Mouse (Mus musculus) limb, embryonic 11.5 days (tissue): ENCODE data around the gene Zscan4-ps3. TPM values are rescaled to one million over a fixed set of nuclear protein-coding genes. Genes with fewer than 3 reads are reported as not detected.
A peak's percentile ranks its signal among the peaks of the same experiment; 100 is the strongest.
"Not testable (repeated sequence)": the region's sequence is repeated elsewhere in the genome, so short reads cannot be mapped to it uniquely, and the experiment has no call there.

Experiments
- ATAC-seq: fragments of 200-750 bp; cut with Nextera tagmentation; 2 replicates; pipeline ENCODE4 v1.8.0; 2017; ENCODE audit warnings: low read depth; ENCODE audit not compliant: insufficient number of reproducible peaks, low FRiP score, low TSS enrichment
- DNase-seq: peaks from one replicate; pipeline ENCODE4 v3.0.0-alpha.2; 2015; ENCODE audit warnings: low spot score
- H3K27ac ChIP-seq: fragments of 300-500 bp; sonication (generic); replicated peaks from 2 replicates; pipeline ENCODE4 v1.5.1; 2014; ENCODE audit warnings: low read depth, mild to moderate bottlenecking, low read length
- H3K27me3 ChIP-seq: fragments of 300-500 bp; sonication (generic); 2 replicates; pipeline ENCODE4 v1.6.1; 2014; ENCODE audit warnings: mild to moderate bottlenecking, low read length, mixed read lengths; ENCODE audit not compliant: control insufficient read depth, insufficient read depth
- H3K36me3 ChIP-seq: fragments of 300-500 bp; sonication (generic); 2 replicates; pipeline ENCODE4 v1.6.1; 2014; ENCODE audit warnings: mild to moderate bottlenecking, low read length, moderate library complexity, mixed read lengths; ENCODE audit not compliant: control insufficient read depth, insufficient read depth
- H3K4me1 ChIP-seq: fragments of 300-500 bp; sonication (generic); 2 replicates; pipeline ENCODE4 v1.6.1; 2014; ENCODE audit warnings: low read length, mixed read lengths; ENCODE audit not compliant: control insufficient read depth, insufficient read depth
- H3K4me2 ChIP-seq: fragments of 300-500 bp; sonication (generic); 2 replicates; pipeline ENCODE4 v1.6.1; 2014; ENCODE audit warnings: low read depth, mild to moderate bottlenecking, moderate library complexity; ENCODE audit not compliant: severe bottlenecking
- H3K4me3 ChIP-seq: fragments of 300-500 bp; sonication (generic); 2 replicates; pipeline ENCODE4 v1.5.1; 2014; ENCODE audit warnings: low read depth, low read length
- H3K9ac ChIP-seq: fragments of 300-500 bp; sonication (generic); 2 replicates; pipeline ENCODE4 v1.6.1; 2014; ENCODE audit warnings: mild to moderate bottlenecking, low read length
- H3K9me3 ChIP-seq: fragments of 300-500 bp; sonication (generic); 2 replicates; pipeline ENCODE4 v1.6.1; 2016; ENCODE audit warnings: low read length; ENCODE audit not compliant: control insufficient read depth
- WGBS: fragments of 180-500 bp; shearing (Covaris S2); extraction: QIAGEN DNeasy Blood & Tissue Kit; methylation state at CpG from one replicate; pipeline ENCODE4 v1.1.7; 2014; 5-methylcytosine and 5-hydroxymethylcytosine counted together
- polyA plus RNA-seq: library from polyadenylated mRNA; unstranded; fragments of >200 nt; fragmentation: Nextera tagmentation; extraction: Ambion mirVana; gene quantifications from 2 replicates; pipeline ENCODE4 v1.2.1, GENCODE M21; 2014

The Zscan4-ps3 gene
- polyA plus RNA-seq, result not detected in 2 replicates

GRCm38 (mm10) chr7:11609008-11609407, at the start of gene Zscan4-ps3:
Gene Zscan4-ps3 (plus strand): TSS chr7:11609308.
- H3K4me1 ChIP-seq, result not testable (repeated sequence)

GRCm38 (mm10) chr7:11617082-11617481, 8.0 kb downstream of the Zscan4-ps3 start:
- not testable (repeated sequence) for H3K27me3 ChIP-seq, H3K36me3 ChIP-seq, H3K27ac ChIP-seq, H3K4me3 ChIP-seq, H3K4me2 ChIP-seq, ATAC-seq, H3K4me1 ChIP-seq, H3K9ac ChIP-seq, H3K9me3 ChIP-seq
- DNase-seq, result peak; percentile 59
- WGBS, result 5% methylated on average over 8 of the region's 8 CpGs

More at GRCm38 (mm10) chr7:11609008-11609407, at the start of gene Zscan4-ps3:
- H3K9ac ChIP-seq, H3K36me3 ChIP-seq, H3K9me3 ChIP-seq, DNase-seq, H3K4me2 ChIP-seq, H3K27ac ChIP-seq, H3K27me3 ChIP-seq, ATAC-seq, H3K4me3 ChIP-seq: not testable (repeated sequence)
- 83% methylated on average over 2 of the region's 2 CpGs for WGBS

Other genes with a start within 250 kb of the Zscan4-ps3 start
- gene Zscan4f, start 211.4 kb upstream of the Zscan4-ps3 start, polyA plus RNA-seq, result not detected in 2 replicates
- gene Zscan4-ps2, start 95.0 kb upstream of the Zscan4-ps3 start, polyA plus RNA-seq, result not detected in 2 replicates
- not detected in 2 replicates for gene Vmn1r72, start 70.8 kb downstream of the Zscan4-ps3 start, polyA plus RNA-seq
- gene Vmn1r73, start 121.0 kb downstream of the Zscan4-ps3 start, polyA plus RNA-seq, result not detected in 2 replicates
- gene Vmn1r74, start 224.7 kb downstream of the Zscan4-ps3 start, polyA plus RNA-seq, result not detected in 2 replicates